ENCODE assay signal across 9 mouse cellular contexts in genomic region chr7:109613531-109614021, GRCm38 (mm10).
DNase-seq lines count a peak whose midpoint lies in the region; ATAC-seq and TF ChIP-seq lines count a peak whose summit lies in the region.
"Had no signal": no experiment of that assay in that cellular context is flagged by ENCODE, and none has a peak within 500 bp of the region (broad histone marks: within the 10 kb centered on the region; RNA-seq: fewer than 3 reads in every experiment).

No protein-coding gene starts in this region.

- H3K27me3 ChIP-seq in lung, embryonic 15.5 days = no peaks in the 10 kb centered on the region
- H3K27me3 ChIP-seq: limb, embryonic 12.5 days had no signal

- peaks cover 64% of the 10 kb centered on the region for H3K4me1 ChIP-seq in lung, embryonic 15.5 days

- peak; percentile 46 for DNase-seq in gastrocnemius, adult 2 months
- DNase-seq in gastrocnemius, postnatal 36 days = no peak
- peak; percentile 70 for DNase-seq in ZHBTc4 (ENCODE audit: low read depth, low spot score)
- peak; percentile 51 for DNase-seq in heart, postnatal 4 days
- no peak for DNase-seq in natural killer cell, adult 2 months (ENCODE audit: low spot score in 2 of 2)
- no peak for DNase-seq in layer of hippocampus, postnatal 14 days (ENCODE audit: low spot score in 2 of 2)
- no peak for DNase-seq in urinary bladder, postnatal 4 days (ENCODE audit: low spot score in 2 of 2)

- no peak overlapping the region for H3K9ac ChIP-seq in lung, embryonic 15.5 days
- H3K9ac ChIP-seq: limb, embryonic 12.5 days had no signal

- no peak for TF ChIP-seq CTCF in gastrocnemius, adult 2 months (IDR thresholded peaks at IDR 0.05)

- H3K27ac ChIP-seq in gastrocnemius, adult 2 months = peak overlapping the region; percentile 90
- peak overlapping the region; percentile 91 for H3K27ac ChIP-seq in lung, embryonic 15.5 days

- peaks cover 4% of the 10 kb centered on the region; the same call in 1 of the 2 replicates for H3K36me3 ChIP-seq in lung, embryonic 15.5 days

- peak overlapping the region; percentile 74 for H3K4me3 ChIP-seq in gastrocnemius, adult 2 months
- H3K4me3 ChIP-seq in lung, embryonic 15.5 days = peak overlapping the region; percentile 38
- H3K4me3 ChIP-seq: limb, embryonic 12.5 days had no signal

- WGBS in lung, embryonic 15.5 days = 41% methylated on average over 5 of the region's 5 CpGs

- peak overlapping the region; percentile 59 for H3K4me2 ChIP-seq in lung, embryonic 15.5 days
- H3K4me2 ChIP-seq: limb, embryonic 12.5 days had no signal

- H3K9me3 ChIP-seq in lung, embryonic 15.5 days = no peaks in the 10 kb centered on the region
- H3K9me3 ChIP-seq: limb, embryonic 12.5 days had no signal

- no peak for ATAC-seq in lung, embryonic 15.5 days (ENCODE audit: borderline replicate concordance, extremely low read depth, low FRiP score, low TSS enrichment)

- intact Hi-C loops in gastrocnemius, adult 2 months (cut with DNase I) = no loop called here
- intact Hi-C loops in gastrocnemius, postnatal 36 days (cut with DNase I) = no loop called here

Comparison
In these comparisons a context has a peak if more than half of its experiments do, and no peak if none do; other contexts are left out.
1. DNase-seq: peak in gastrocnemius, adult 2 months (single experiment), ZHBTc4 (single experiment) and heart, postnatal 4 days (single experiment); none in gastrocnemius, postnatal 36 days (0 of 2), natural killer cell, adult 2 months (0 of 2), layer of hippocampus, postnatal 14 days (0 of 2) and urinary bladder, postnatal 4 days (0 of 2).